Mouse (Mus musculus) c-Kit-positive CD71-positive TER-119-negative erythroid progenitor cells, embryonic 14.5 days (primary cell): ENCODE data around the gene Reg4.

Experiments
- DNase-seq: peaks from one replicate; pipeline ENCODE4 v3.0.0-alpha.2; 2013; ENCODE audit warnings: low read depth

Gene Reg4

GRCm38 (mm10) chr3:98282422-98282821 is 60.5 kb downstream of the Reg4 start:
- no peak for DNase-seq

- no peak for DNase-seq
Measured at GRCm38 (mm10) chr3:98283205-98283604, 61.2 kb downstream of the Reg4 start.
